Mouse (Mus musculus): ENCODE measurements around the gene Gsg1l2. TPM values are rescaled to one million over a fixed set of nuclear protein-coding genes. Genes with fewer than 3 reads are reported as not detected.

The Gsg1l2 gene
- total RNA-seq, 2 experiments from 2014 or later = not detected

DNA sequence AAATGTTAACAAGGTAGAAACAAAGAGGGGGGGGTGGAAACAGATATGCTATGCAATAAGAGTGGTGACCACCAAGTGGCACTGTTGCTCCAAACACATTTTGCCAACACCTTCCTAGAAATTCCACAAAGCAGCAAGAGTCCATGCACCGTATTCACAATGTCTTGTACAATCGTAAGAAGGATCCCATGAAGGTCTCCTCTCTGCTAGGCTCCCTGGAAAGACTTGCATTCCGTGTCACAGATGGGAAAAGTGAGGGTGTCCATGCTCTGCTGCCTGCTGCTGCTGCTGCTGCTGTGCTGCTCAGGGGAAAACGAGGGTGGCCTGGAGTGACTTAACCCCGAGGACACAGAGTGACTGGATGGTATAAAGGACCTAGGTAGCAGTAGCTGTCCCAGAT, 45.2 kb downstream of the Gsg1l2 start:
- no peak for DNase-seq

GRCm38 (mm10) chr11:67820221-67820620, 45.8 kb downstream of the Gsg1l2 start:
- no peak for DNase-seq

- no peak for DNase-seq
Measured at GRCm38 (mm10) chr11:67821560-67821959, 47.2 kb downstream of the Gsg1l2 start.

GRCm38 (mm10) chr11:67828360-67829059, 54.1 kb downstream of the Gsg1l2 start:
- DNase-seq = no peak

- DNase-seq = no peak
Measured at GRCm38 (mm10) chr11:67829530-67829929, 55.1 kb downstream of the Gsg1l2 start.

- no peak for DNase-seq
Measured at GRCm38 (mm10) chr11:67831820-67832219, 57.4 kb downstream of the Gsg1l2 start.

DNA sequence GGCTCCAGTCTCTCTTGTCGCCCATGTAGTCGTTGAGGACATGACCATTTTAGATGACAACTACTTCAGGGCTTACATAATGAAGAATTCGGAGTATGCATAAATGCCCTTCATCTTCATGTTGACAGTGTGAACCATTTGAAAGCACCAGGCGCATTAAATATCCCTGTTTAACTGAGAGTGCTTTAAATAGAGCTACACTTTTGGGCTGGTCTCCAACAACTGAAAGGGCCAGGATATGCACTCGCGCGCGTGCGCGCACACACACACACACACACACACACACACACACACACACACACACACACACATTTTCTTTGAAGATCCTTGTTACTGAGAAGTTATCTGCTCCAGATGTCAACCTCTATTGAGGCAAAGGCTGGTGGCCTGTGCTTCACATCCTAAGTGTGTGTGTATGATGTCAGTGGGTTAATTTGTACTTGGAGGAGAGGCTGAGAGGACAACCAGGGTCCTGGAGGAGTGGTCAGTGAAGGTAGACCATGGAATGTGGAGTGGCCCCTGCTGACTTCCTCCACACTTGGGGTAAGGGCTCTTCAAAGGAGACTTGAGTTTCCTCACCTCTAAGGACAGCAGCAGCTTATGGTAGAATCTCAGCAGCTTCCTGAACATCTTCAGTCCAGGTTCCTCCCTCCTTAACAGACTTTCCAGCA, 61.1 kb downstream of the Gsg1l2 start:
- DNase-seq = no peak

Other genes starting within 250 kb of the Gsg1l2 start
- under 1 TPM in 1 of 2 experiments, not detected in 1; 0.27 TPM for gene Rcvrn, start 79.3 kb upstream of the Gsg1l2 start, total RNA-seq (2021)
- gene Glp2r, start 3.5 kb upstream of the Gsg1l2 start, total RNA-seq (2021) = under 1 TPM; 0.19 to 0.51 TPM
- 100 to 1,000 TPM; 392 to 453 TPM for gene Dhrs7c, start 23.6 kb downstream of the Gsg1l2 start, total RNA-seq (2021)
- under 1 TPM; 0.33 to 0.64 TPM for gene Usp43, start 147.5 kb downstream of the Gsg1l2 start, total RNA-seq (2021)
- 1 to 10 TPM; 1.3 to 3.8 TPM for gene Cfap52, start 191.0 kb downstream of the Gsg1l2 start, total RNA-seq (2021)
- gene Stx8, start 191.6 kb downstream of the Gsg1l2 start, total RNA-seq (2021) = 10 to 100 TPM; 22.4 to 23.0 TPM